Mouse (Mus musculus): Measurements from ENCODE around the gene Gm43191.
"Not testable (repeated sequence)": the region's sequence is repeated elsewhere in the genome, so short reads cannot be mapped to it uniquely, and the experiment has no call there.

DNA sequence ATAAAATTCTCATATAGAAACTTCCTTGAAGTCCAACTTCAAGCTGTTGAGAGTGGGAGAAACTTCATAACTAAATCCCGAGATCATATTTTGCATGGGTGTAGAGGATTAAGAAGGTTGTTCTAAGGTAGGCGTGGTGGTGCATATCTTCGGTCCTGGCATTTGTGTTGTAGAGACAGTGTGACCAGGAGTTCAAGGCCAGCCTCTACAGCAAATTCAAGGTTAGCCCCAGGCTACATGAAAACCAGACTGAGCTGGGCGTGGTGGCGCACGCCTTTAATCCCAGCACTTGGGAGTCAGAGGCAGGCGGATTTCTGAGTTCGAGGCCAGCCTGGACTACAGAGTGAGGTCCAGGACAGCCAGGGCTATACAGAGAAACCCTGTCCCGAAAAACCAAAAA lies 16.8 kb downstream of the Gm43191 start:
- TF ChIP-seq CTCF (IDR thresholded peaks at IDR 0.05; ENCODE audit: low read depth, low read length); GATA1 (IDR thresholded peaks at IDR 0.05; ENCODE audit: borderline replicate concordance, low read length); TAL1 (conservative IDR thresholded peaks at IDR 0.05; ENCODE audit: low read depth, low read length): not testable (repeated sequence)

All from G1E (cell line).